Mouse (Mus musculus) right cerebral cortex, adult 18-20 months (tissue): ENCODE data around the gene Katnb1.

Experiments
- DNase-seq: peaks from one replicate; pipeline ENCODE4 v3.0.0; 2022; ENCODE audit warnings: mixed read lengths

Gene Katnb1

GRCm38 (mm10) chr8:95080381-95081341, at the start of gene Katnb1:
TSS of gene Katnb1 (plus strand) at chr8:95081186.
- DNase-seq, result peak; percentile 99

- peak; percentile 35 for DNase-seq
Observed at GRCm38 (mm10) chr8:95037106-95037925, 43.7 kb upstream of the Katnb1 start.

- no peak for DNase-seq
Observed at GRCm38 (mm10) chr8:95041883-95042784, 38.9 kb upstream of the Katnb1 start.

- DNase-seq, result no peak
Observed at GRCm38 (mm10) chr8:95044811-95045210, 36.2 kb upstream of the Katnb1 start.

GRCm38 (mm10) chr8:95046982-95047381, 34.0 kb upstream of the Katnb1 start:
- DNase-seq, result no peak

- no peak for DNase-seq
Observed at GRCm38 (mm10) chr8:95047884-95048680, 32.9 kb upstream of the Katnb1 start.

GRCm38 (mm10) chr8:95049636-95050035, 31.4 kb upstream of the Katnb1 start:
- DNase-seq, result no peak

- no peak for DNase-seq
Observed at GRCm38 (mm10) chr8:95054438-95054837, 26.5 kb upstream of the Katnb1 start.

- no peak for DNase-seq
Observed at GRCm38 (mm10) chr8:95054927-95055510, 26.0 kb upstream of the Katnb1 start, which contains the start of gene Drc7. TSS of gene Drc7 (plus strand) at chr8:95055103.

- no peak for DNase-seq
Observed at GRCm38 (mm10) chr8:95056414-95056813, 24.6 kb upstream of the Katnb1 start.

- DNase-seq, result no peak
Observed at GRCm38 (mm10) chr8:95058661-95059060, 22.3 kb upstream of the Katnb1 start.

- DNase-seq, result no peak
Observed at GRCm38 (mm10) chr8:95059812-95060533, 21.0 kb upstream of the Katnb1 start.

GRCm38 (mm10) chr8:95064531-95064930, 16.5 kb upstream of the Katnb1 start:
- DNase-seq, result no peak

GRCm38 (mm10) chr8:95067582-95067981, 13.4 kb upstream of the Katnb1 start:
- DNase-seq, result no peak

GRCm38 (mm10) chr8:95075504-95075903, 5.5 kb upstream of the Katnb1 start:
- DNase-seq, result no peak

GRCm38 (mm10) chr8:95076151-95076550, 4.8 kb upstream of the Katnb1 start:
- DNase-seq, result no peak

GRCm38 (mm10) chr8:95078055-95078454, 2.9 kb upstream of the Katnb1 start:
- no peak for DNase-seq

GRCm38 (mm10) chr8:95079305-95079704, 1.7 kb upstream of the Katnb1 start:
- DNase-seq, result no peak

GRCm38 (mm10) chr8:95081650-95082049, 664 bp downstream of the Katnb1 start:
- DNase-seq, result no peak

GRCm38 (mm10) chr8:95084261-95084660, 3.3 kb downstream of the Katnb1 start:
- no peak for DNase-seq
